Mouse (Mus musculus) frontal cortex, postnatal 25 days (tissue): ENCODE data around the gene Rngtt.
"Not testable (repeated sequence)": the region's sequence is repeated elsewhere in the genome, so short reads cannot be mapped to it uniquely, and the experiment has no call there.

Source experiments
- DNase-seq, 2 experiments: peaks; one replicate each; pipeline ENCODE4 v3.0.0; 2022; ENCODE audit warnings: low spot score in 2 of 2

The Rngtt gene

DNA sequence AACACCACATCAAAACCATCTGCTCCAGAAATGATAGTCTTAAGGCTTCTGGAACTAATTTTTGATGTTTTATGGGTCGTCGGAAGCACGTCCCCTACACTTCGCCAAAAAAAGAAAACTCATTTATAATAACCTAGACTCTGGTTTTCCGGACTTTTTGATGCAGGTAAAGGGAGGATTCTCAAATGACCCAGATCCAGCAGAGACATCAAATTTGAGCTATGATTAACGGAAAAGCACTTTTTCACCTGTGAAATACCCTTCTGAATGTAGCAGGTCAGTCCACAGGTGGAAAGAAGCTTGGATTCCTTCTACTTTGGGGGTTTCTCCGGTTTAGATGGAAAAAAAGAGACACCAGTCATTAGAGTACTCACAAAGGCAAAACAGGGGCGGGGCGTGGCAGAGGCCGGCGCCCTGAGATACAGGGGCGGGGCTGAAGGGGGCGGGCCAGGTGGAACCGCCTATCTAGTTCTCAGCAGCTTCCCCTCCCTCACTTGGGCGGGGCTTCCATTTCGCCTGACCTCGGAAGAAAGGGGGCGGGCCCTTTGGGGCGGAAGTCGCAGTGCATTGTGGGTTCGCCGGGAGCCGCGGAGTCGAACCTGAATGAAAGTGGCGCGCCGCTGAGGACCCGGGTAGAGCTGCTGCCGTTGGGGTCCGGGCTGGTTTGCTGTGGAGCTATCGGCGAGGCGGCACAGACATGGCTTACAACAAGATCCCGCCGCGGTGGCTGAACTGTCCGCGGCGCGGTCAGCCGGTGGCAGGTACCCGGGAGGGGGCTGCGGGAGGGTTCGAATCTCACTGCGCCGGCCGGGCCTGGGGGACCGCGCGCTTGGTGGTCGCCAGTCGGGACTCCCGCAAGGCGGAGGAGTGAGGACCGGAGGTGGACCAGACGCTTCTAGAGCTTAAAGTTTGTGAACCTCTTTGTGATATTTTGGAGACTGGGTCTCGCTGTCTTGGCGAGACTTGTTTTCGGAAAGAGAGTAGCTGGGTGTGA lies at the start of gene Rngtt:
Rngtt (plus strand) TSS at position 548 of the 994 bp plus-strand sequence.
- peak; percentile 81 to 88 for DNase-seq

GRCm38 (mm10) chr4:33260311-33260710 lies 49.8 kb upstream of the Rngtt start:
- DNase-seq = no peak

DNA sequence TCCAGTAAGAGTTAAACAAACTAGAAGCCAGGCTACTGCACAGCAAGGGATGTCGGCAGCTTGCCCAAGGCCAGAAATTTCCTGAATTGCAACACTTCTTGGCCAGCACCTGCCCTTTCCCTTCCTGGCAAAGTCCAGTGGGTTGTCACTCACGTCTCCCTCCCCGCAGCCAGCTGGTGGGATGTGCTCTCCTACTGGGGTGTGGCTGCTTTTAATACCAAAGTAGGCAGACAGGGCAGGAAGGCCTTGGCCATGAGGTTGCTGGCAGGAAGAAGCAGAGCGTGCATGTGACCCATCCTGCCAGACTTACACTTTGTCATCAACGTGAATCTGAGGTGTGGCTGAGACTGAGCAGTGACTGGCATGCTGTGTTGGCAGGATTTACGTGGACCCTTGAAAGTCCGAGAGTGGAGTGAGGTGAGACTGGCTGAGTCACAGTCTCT lies 48.8 kb upstream of the Rngtt start:
- DNase-seq = peak; percentile 9 to 17

DNA sequence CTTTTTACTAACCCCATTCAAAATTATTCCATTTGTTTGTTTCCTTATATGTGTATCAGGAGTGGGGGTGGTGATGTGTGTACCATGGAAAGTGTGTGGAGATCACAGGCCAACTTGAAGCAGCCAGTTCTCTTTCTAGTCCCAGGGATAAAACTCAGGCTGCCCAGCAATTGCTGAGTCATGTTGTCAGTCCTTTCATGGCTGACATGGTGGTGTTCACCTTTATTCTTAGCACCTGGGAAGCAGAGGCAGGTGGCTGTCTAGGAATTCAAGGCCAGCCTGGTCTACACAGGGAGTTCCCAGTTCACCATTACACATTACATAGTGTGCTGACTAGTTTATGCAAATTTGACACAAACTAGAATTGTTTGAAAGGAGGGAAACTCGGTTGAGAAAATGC lies 47.2 kb upstream of the Rngtt start:
- DNase-seq = no peak

- no peak for DNase-seq
These were observed 45.0 kb upstream of the Rngtt start for GRCm38 (mm10) chr4:33264979-33265726.

DNA sequence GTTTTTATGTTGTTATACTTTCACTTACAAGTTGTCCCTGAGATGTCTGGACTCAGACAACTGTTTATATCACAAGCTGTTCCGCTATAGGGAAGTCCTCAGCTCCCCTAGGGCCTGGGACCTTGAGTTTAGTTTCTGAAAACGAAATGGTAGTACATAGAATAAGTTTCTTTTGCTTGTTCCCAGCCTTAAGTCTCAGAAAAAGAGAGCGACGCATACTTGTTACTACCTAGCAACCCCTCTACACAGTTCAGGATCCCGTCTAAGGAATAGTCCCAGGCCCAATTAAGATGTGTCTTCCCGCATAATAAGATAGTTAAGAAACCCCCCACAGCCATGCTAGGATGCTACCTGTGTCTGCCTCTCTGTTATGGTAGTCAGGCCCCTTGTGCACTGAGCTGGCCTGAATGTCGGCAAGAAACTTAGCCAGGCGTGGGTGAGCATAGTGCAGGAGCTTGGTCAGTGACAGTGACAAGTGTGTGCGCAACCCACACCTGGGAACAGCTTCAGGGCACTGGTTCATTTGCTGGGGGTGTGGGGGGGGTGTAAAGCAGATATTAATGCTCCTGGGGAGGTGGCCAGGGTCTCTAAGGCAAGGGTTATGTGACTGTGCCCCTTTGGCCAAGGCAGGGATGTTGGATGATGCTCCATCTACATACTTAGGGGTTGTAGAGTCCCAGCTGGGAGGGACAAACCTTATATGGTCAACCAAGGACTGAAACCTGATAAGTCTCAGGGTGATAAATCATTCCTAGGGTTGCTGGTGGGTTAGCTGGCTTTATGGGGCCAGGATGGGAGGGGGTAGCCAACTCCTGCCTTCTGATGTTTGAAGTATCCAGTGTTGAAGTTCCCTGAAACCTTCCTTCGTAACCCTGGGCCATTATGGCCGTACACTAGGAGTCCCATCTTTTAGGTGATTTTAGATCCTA lies 39.5 kb upstream of the Rngtt start:
- DNase-seq = no peak

GRCm38 (mm10) chr4:33273437-33273836 lies 36.7 kb upstream of the Rngtt start:
- DNase-seq = no peak

DNA sequence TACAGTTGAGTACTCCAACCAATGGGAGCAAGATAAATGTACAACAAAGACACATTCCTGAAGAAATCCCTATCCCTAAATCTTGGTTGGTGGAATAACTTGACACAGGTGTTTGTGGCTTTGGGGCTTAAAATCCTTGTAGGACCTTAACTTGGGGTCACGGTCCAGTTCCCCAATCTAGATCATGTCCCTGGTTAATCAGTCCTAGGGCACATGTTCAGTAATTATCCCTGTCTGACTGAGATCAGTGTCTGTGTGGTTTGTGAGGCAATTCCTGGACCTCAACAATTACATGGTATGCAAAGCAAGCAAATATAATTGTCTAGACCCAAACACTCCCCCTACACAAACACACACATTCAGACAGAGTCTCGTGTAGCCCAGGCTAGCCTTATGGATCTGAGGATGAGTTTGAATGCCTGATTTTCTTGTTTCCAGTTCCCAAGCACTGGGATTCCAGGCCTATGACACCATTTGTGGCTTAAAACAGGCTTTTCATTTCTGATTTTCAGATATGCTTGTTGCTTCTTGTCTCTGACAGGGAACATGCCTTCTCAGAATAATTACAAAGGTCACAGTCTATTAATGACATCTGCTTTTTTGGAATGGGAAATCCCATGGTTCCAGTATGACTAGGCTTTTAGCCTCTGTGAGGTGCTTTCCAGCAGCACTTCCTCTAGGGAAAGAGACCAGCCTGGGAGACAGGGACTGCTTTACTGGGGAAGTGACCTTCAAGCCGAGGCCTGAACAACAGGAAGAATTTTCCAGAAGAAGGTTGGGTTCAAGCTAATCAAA lies 28.0 kb upstream of the Rngtt start:
- DNase-seq = no peak

DNA sequence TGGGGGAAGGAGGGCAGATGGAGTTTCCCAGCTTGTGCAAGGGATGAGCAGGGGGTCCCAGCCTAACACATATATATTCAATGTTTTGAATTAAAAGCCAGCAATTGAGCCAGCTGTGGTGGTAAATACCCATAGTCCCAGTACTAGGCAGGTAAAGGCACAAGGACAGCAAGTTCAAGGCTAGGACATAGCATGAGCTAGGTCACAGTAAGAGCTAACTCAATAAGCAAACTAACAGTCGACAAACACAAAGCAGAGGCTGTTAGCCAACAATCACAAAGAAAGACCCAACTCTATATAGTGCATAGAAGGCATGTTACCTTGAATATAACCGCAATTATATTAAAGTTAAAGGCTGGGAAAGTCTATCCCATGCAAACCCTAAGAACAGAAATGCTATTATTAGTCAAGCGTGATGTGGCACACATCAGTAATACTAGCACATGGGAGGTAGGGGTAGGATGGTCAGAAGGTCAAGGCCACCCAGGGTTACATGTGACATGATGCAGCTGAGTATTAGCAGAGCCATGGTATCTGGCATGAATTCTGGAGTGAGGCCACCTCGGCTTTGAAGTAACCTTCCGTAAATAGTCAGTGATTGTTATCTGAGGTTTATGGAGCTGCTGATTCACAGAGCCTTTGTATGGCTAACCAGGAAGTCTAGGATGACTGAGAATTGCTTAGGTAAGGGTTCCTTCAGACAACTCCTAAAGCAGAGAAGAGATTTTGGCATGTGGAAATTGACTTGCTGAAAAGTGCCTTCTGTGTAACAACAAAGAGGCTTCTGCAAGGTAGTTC lies 25.8 kb upstream of the Rngtt start:
- DNase-seq = no peak

- DNase-seq = no peak
These were observed 24.7 kb upstream of the Rngtt start for GRCm38 (mm10) chr4:33285448-33285847.

DNA sequence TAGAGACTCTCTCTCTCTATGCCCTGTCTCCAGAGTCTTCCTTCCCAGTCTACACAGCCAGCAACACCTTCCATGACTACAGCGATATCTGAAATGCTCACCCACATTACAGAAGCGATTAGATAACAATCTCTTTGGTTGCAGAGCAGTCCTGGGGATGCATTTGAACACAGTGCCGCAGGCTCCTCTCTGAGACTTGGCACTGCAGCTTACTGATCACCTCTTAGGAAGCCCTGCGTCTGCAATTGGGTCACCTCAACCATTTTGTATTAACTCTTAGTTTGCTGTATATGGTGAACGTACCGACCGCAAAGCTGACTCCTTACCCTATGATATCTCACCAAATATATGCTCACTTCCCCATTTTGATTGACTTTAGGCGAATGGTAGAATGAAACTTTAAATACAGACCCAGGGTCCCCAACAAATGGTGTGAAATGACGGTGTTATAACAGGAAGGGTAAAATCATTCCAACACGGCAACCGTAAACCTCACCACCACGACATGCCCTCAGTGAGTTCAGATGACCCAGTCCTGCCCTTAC lies 20.9 kb upstream of the Rngtt start:
- no peak for DNase-seq

- no peak for DNase-seq
These were observed 20.1 kb upstream of the Rngtt start, which contains the start of gene Pnrc1 for GRCm38 (mm10) chr4:33290002-33290401. TSS of gene Pnrc1 (minus strand) at chr4:33290163.

GRCm38 (mm10) chr4:33290878-33291277 lies 19.2 kb upstream of the Rngtt start:
- DNase-seq = no peak

DNA sequence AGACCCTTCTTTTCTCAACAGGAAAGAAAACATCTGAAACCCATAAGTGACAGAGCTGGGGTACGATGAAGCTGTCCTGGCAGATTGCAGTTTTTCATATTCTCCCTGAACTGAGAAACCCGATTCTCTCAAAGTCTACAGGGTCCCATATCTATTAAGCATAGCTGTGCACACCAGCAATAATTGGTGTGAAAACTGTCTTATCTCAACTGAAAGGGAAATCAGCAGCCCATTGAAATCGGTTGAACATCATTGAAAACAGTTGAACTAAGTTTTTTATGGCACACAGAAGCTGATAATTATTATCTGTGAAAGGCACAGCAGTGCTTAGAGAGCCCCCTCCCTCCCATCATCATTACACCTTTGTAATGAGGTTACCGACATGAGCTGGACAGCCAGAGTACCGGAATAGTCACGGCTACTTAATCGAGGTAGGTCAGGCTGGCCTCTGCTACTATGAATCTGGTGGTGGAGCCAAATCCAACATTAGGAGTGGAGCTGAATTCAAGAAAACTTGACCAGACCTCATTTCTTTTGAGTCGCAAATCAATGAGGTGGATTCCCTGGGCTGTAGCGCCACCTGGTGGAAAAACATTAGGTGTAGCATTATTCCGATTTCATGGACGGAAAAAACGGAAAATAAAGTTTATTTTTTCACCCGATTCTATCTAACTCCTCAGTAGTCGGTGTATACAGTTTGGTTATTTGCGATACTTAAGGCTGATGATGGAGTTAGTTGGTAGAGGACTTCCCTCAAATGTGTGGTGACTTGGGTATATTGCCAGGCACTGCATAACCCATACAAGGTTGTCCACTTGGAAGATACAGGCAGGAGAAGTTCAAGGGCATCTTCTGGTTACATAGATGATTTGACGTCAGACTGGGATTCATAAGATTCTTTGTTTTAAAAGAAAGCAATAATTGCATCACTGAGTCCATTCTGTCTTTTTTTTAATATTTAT lies 17.4 kb upstream of the Rngtt start:
- peak; percentile 28 to 50 for DNase-seq

DNA sequence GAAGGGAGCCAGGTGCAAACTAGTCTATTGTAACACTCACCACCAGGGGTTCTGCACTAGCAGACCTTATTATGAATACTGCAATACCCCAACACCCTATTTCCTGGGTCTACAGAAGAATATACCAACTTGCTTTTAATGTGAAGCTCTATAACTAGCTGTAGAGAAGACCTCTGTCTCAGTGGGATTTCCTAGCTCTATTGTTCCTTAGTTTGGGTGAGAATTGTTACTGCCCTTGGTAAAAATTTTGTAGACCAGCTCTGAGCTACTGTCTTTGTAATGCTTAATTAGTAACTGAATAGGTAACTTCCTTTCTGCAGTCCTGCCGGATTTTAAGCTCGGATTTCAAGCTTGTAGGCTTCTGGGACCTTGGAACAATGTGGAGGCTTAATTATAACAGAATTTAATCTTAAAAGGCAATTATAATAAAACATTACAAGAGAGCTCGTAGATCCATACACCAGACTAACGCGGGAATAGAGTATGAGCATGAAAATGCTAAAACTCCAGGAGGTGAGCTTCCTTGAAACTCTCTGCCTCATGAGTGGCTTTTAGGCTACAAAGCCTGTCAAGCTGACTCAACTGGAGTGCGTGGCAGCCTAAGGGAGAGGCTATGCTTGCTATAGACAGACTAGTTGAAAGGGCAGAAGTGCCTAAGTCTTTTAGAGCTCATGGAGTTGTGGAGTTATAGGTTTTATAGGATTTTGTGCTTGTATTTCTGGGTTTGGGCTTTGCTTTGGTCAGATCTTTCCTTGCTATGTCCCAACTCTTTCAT lies 9.0 kb upstream of the Rngtt start:
- not testable (repeated sequence) for DNase-seq

DNA sequence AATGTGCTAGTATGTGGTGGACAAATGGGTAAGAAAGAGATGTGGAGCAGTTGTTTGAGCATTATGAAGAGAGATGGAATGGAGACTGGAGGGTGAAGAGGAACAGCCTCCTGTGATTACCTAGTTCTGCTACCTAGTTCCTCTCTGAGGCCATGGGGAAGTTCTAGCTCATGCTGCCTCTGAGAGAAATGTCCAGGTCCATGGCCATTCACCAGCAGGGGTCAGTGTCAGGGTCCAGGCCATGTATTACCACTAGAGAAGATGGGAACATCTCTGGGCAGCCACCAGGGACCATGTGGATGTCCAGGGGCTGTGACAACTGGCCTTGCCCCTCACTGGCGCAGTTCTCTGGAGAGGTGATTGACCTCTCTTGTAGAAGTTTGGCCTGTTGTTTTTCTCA lies 7.1 kb upstream of the Rngtt start:
- no peak for DNase-seq

- DNase-seq = no peak
These were observed 3.0 kb upstream of the Rngtt start for GRCm38 (mm10) chr4:33307146-33307545.
